Mouse (Mus musculus) E14TG2a.4 (cell line): Measurements from ENCODE around the gene Gprc5d.

Experiments
- CTCF ChIP-seq: conservative IDR thresholded peaks from 2 replicates; pipeline ENCODE4 v1.5.1; 2014; ENCODE audit warnings: low read length
- NANOG ChIP-seq: IDR thresholded peaks from 2 replicates; pipeline ENCODE4 v1.6.1; 2014; ENCODE audit warnings: borderline replicate concordance, low read length, mixed read lengths
- POU5F1 ChIP-seq: IDR thresholded peaks from 2 replicates; pipeline ENCODE4 v1.6.1; 2014; ENCODE audit warnings: low read length, borderline replicate concordance

- TF ChIP-seq CTCF (no peak), NANOG (no peak), POU5F1 (no peak)
These were observed 43.3 kb upstream of the Gprc5d start for GRCm38 (mm10) chr6:135161356-135161755.
